Mouse (Mus musculus) frontal cortex, adult 2 months (tissue): ENCODE measurements around the gene Nr3c2. TPM values are rescaled to one million over a fixed set of nuclear protein-coding genes. Genes with fewer than 3 reads are reported as not detected.

Experiments
- DNase-seq, 2 experiments: peaks; one replicate each; pipeline ENCODE4 v3.0.0; 2022; ENCODE audit warnings: low spot score in 1 of 2; ENCODE audit errors: extremely low spot score in 1 of 2
- polyA plus RNA-seq: library from polyadenylated mRNA; depleted of rRNA; stranded (reverse); fragments of >200 nt; gene quantifications from 2 replicates; pipeline ENCODE4 v1.2.3, GENCODE M21; 2012

The Nr3c2 gene
- polyA plus RNA-seq, 1 experiment: 16.6 TPM

DNA sequence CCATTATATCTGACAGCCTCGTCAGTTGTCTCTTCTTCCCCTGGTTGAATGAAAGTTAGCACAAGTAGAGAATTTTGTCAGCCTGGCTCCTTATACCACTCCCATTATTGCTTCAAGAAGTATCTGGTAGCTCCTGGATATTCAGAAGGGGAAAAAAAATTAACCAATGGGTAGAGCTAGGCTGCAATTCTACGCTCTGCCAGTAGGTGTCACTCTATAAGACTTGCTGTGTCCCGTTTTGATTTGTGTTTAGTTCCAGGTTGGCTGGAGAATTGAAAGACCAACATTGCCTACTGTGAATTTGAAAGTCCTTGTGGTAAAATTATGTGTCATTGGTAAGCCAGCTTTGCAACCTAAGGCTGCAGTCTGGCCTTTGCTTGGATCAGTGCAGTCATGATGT is 255.3 kb downstream of the Nr3c2 start:
- DNase-seq: peak in 1 of 2 experiments; percentile 20

DNA sequence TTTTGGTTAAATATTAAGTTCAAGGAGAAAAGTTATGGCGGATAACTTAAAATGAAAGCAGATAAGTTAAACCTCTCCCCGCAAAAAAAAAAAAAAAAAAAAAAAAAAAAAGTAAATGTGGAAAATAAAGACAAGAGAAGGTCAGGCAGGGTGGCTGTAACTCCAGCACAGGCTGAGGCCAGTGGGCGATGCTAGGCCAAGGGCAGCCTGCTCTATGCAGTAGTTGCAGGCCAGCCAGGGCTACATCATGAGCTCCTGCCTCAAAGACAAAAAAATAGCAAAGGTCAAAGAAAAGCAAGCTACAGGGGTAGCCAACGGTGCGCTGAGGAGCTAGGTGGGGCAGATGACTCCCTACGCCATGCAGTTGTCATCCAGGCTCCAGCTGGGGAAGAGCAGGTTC is 270.1 kb downstream of the Nr3c2 start:
- DNase-seq: no peak

DNA sequence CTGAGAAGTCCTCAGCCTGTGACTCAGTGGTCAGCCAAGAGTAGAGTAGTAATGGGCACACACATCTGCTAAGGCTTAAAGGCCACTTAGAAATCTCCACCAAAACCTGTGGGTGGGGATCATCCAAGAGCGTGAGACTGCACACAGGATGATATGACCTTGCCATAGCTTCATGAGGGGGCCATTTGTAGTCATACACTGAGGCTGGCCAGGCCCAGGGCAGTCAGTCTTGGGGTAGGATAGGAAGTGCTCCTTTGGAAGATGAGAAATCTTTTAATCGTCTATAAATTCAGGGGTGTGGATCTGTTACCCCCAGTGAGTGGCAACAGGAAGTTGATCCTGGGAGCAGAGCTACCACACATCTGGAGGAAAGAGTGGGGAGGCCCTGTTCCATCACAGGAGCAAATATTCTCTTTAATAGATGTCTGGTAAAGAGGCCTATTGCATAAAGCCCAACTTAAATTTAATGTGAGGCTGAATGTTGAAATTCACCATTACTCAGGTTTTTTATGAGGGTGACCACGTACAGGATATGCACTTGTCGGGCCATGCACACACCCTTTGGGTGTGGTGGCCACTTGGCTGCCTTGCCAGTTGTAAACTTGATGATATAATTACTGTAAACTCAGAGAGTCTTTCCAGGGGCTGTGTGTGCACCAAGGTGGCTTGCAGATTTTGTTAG is 270.7 kb downstream of the Nr3c2 start:
- no peak for DNase-seq

DNA sequence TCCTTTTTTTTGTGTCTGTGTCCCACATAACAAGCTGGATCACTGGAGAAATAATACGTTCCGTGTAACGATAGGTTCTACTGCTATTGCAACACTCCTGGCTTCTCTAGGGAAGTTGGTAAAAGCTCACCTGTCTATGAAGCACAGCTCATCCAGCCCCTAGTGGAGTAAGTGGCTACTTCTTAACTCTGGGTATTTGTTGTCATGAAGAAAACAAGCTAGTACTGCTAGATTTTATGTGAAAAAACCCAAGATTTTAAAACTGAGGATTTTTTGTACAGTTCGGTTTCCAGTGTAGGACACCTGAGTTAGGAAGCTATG is 271.2 kb downstream of the Nr3c2 start:
- DNase-seq: no peak

DNA sequence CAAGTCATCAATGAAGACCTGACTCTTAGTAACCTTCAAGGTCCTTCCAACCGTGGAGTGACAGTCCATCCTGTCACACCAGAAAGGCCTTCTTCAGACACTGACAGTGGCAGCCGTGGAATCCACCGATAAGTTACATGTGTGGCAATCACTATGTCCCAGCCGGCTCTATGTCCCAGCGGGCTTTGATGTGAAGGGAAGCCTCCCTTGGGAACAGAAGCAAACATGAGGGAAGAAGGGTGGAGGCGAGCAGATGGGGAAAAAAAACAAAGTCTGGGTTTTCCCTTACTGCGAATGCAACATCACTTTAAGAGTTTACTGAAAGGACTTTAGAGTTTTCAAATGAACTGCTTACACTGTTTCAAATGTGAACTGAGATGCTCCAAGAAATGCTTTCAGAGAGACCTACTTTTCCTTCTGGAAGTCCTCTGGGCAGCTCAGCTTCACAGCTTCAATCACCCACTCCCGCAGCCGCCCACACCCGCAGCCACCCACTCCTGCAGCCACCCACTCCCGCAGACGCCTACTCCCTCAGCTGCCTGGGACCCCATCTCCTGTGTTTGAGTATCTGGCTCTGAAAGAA is 273.9 kb downstream of the Nr3c2 start:
- peak in 1 of 2 experiments; percentile 12 for DNase-seq

DNA sequence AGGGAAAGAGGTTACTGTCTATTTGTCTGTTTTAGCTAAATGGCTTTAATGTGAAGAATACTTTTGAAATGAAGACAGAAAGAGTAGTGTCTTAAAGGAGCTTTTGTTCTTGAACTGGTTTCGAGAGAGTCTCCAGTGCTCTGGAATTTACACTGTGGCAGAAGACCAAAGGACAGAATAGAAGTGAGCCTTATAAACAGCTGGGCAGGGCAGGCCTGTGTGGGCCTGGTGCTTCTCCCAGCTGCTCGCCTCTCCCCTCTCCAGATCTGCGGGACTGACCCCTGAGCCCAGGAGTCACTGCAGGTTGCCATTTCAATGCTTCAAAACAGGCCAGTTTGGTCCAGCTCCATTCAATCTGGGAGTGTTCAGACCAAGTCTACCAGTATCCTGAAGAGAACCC is 274.5 kb downstream of the Nr3c2 start:
- DNase-seq: no peak

DNA sequence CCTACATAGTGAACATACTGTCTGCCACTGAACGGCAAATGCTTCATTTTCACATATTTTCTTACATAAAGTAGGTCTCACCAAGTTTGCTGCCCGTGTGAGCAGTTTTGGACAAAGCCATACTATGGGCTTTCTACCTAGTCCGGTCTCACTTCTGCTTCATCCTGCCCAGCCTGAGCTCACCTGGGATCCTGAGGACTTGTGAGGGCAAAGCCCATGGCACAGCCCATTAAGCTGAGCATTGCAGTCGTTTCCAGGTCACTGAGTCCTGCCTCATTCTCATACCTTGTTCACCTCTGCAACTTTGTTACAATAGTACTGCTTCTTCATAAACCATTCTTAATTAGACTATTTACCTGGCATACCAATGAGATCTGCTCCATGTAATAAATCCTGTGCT is 276.2 kb downstream of the Nr3c2 start:
- no peak for DNase-seq

DNA sequence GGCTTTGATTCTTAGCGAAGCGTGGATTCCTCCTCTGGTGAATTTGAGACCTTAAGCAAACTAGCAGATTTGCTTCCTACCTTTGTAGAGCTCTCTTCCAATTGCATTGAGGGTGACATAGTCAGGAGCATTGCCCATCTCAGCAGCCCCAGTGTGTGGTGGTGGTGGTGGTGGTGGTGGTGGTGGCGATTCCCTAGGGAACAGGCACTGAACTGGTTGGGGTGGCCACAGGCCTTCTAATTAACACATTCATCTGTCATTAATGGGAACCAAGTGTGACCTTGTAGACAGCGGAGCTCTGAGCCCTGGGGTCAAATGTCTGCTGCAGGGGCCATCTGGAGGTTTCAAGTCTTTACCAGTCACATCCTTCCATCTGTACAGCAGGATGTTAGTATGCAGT is 277.1 kb downstream of the Nr3c2 start:
- no peak for DNase-seq

DNA sequence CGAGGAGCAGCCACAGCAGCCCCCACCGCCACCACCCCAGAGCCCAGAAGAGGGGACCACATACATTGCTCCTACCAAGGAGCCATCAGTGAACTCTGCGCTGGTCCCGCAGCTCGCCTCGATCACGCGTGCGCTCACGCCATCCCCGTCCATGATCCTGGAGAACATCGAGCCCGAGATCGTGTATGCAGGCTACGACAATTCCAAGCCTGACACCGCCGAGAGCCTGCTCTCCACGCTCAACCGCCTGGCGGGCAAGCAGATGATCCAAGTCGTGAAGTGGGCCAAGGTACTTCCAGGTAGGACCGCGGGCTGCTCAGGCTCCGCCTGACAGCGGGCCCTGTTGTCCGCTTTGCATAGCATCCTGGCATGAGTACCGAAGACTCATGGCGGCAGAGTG is 286.6 kb downstream of the Nr3c2 start:
- DNase-seq: no peak

DNA sequence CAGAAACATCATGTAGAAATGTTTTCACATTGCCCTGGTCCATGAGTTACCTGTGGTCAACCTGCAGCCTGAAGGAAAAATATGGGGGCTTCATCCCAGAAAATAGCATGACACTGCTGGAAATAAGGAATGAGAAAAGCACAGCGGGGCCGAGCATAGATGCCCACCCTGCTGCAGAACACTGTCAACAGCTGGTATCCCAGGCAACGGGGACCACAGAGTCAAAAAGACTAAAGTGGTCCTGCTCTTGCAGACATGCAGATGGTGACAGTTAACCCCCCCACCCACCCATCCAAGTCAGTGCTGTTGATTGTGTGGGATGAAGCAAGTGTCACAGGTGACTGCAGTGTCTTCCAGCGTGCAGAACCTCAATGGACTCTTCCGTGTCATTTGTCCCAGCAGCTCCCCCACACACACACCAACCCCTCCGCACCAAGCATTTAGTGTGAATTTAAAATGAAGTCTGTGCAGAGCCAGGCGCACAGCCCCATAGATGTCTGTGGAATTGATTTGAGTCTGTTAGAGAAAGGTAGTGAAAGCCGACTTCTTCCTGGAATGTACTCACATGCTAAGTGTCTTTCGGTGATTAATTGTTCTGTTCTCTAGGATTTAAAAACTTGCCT is 287.8 kb downstream of the Nr3c2 start:
- no peak for DNase-seq

DNA sequence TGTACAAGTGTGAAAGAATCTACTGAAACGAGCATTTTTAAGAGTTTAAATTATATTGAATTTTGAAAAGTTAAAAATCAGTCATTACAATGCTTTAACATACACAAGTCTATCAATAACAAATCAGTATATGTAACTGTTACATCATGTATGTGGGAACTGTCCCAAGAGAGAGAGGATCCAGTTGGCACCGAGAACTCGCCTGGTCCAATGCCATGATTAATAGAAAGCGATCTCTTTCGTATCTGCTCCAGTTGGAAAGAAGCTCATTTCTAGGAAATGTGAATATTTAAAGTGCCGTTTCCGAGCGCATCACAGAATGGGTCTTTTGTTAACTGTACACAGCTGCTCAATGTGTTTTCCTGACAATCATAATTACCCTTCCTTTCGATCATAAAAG is 288.5 kb downstream of the Nr3c2 start:
- DNase-seq: no peak

DNA sequence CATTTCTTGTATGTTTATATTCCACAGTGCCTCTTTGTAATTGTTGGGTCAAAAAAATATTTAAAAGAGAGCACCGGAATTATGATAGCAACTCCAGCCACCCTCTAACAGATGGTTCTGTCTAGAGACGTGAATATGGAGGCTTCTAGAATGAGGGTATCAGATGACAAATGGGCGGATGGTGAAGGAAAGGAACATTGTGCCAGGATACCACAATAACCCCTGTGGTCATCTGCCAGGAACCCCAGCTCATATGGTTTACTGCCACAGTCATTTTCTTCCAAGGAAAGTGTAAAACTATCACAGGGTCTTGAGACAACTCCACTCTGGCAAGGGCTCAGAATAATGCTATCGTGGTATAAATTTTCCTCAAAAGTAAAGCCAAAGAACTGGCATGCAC is 289.1 kb downstream of the Nr3c2 start:
- DNase-seq: no peak

DNA sequence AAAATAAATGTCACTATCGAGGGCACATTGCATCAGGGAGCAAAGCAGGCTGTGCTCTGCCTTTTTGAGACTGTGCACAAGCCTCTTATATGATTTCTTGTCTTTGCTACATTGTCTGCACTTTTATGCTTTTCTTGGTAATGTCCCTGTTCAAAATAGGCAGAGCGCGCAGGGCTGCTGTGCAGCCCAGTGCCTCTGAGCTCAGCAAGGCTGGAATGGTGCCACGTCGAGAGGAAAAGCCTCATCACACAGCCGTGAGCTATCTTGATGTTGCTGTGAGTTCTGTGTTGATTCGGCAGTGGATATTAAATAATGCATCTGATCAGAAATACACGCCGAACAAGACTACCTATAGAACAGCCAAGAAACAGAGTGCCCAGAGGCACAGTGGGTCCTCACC is 290.1 kb downstream of the Nr3c2 start:
- DNase-seq: peak in 1 of 2 experiments; percentile 56

DNA sequence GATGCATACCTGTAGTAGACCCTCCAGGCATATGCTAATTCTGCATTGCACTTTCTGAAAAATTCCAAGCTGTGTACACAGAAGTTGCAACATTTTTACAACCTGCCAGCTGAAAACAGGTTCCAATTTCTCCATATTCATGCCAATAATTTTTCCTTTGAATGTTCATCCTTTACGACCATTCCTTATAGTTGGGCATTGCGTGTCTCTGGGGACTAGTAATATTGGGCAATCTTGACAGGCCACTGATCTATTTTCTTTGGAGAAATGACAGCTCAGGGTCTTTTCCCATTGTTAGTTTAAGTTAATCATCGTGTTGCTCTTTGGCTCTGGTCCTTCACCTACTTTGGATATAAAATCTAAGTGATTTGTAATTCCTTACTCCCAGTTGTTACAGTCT is 291.2 kb downstream of the Nr3c2 start:
- no peak for DNase-seq

DNA sequence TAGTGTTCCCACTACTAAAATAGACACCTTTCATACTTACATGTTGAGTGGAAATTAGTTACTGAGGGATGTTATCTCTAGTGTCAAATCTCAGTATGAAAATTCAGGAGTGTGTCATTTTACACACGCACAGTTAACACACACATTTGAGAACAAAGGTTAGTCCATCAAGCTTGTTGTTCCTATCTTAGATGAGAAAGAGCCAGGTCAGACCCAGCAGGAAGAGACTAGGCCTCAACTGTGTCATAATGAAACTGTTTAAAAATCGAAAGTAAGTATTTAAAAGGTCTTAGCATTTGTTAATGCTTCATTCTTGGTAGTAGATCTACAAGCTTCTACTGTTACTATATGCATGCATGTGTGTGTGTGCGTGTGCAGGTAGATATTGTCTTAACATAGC is 310.1 kb downstream of the Nr3c2 start:
- no peak for DNase-seq

DNA sequence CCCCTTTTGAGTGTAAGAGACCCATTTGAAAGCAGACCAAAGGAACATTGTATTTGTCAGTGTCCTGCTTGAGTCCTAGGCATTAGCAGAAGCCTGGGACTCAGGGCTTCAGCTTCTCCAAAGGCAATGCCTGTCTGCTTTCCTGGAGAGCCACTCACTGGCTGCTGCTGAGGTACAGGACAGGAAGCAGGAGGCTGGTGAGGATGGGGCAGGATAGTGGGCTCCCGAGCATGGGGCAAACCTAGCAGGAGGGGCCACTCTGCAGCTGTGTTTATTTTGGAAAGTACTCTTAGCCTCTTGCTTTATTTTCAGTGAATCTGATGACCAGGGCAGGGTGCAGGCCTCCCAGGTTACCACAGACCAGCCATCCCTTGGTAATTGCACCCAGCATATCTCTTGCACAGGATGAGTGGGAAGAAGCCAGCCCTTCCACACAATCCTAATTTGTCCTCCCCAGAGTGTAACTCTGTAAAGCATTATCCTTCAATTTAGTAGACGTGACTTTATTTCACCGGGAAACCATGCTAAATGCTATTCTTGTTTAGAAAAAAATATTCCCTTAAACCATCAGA is 314.7 kb downstream of the Nr3c2 start:
- no peak for DNase-seq

DNA sequence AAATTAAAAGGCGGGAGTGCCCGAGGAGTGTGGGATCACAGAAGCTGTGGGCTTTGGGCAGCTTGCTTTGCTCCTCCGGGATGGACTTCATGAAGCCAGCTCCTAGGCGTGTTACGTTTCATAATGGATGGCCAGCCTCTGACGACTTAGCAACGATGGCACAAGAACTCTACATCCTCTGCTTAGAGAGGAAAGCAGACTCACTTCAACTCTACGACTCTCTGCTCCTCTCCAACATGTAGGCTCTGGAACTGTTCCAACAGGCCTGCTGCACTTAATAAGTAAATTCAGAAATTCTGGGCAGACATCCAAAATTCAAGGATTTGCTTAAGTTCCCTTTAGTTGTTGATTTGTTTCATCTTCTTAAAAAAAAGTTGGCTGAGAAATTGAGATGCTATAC is 315.4 kb downstream of the Nr3c2 start:
- DNase-seq: peak in 1 of 2 experiments; percentile 43

DNA sequence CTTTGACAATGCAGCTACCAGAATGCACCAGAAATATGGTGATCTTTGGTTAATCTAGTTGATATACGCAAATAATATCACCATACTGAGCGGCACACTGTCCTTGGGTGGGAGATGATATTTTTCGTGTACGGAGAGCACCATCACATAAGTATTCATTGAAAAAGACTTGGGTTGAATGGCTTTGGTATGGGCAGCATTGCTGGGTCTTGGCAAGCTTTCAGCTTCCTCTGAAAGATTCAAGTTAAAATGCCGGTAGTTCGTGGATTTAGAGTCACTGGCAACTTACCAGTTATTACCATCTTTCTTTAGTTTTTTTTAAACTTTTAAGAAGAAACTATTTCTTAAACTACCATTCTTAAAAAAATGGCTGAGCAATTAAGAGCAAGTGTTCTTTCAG is 315.9 kb downstream of the Nr3c2 start:
- no peak for DNase-seq

DNA sequence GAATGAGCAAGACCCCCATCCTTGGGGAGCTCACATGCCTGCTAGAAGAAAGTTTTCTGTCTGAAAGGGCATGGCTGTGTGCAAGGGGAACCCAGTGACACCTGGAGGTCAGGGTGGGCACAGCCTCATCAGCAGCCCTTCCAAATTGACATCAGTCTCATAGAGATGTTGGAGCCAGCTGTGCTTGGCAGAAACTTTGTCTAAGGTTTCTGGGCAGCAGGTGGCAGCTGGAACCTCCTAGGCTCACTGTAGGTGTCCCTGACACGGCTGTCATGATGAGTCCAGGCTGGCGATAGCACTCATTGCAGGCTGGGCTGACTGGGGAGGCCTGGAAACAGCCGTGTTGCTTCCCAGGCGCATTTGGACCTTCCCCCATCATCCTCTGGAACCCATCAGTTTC is 323.9 kb downstream of the Nr3c2 start:
- no peak for DNase-seq

DNA sequence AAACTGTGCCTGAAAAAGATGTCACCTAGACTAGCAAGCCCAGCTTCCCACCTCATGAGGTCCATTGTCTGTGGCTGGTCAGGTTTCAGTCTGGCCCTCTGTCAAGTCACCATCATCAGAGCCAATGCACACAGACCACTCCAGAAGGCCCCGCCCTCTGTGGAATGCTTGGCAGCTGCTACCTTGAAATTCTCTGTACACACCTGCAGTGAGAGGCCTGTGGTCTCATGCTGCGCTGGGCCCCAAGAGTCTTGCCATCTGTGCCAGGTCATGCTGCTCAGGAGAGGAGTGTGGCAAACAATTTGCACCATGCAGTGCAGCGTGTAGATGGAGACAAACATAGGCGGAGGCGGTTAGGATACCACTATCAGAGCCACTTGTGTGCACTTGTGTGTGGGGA is 328.5 kb downstream of the Nr3c2 start:
- no peak for DNase-seq

DNA sequence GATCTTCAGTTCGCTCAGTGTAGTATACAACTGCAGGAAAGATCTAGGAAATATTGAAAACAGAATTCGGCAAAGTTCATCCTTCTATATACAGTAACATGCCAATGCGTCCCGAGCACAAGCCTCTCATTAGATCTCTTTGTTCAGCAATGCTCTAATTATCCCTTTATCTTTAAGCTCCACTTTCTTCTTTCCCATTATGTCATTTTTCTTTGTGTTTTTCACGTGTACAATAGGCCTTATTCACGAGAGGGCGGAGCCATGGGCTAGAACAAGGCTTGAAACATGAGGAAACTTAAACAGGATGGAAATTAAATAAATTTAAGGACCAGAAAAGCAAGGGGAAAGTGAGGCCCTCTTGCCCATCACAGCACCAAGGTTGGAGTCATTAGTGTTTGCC is 329.4 kb downstream of the Nr3c2 start:
- no peak for DNase-seq

DNA sequence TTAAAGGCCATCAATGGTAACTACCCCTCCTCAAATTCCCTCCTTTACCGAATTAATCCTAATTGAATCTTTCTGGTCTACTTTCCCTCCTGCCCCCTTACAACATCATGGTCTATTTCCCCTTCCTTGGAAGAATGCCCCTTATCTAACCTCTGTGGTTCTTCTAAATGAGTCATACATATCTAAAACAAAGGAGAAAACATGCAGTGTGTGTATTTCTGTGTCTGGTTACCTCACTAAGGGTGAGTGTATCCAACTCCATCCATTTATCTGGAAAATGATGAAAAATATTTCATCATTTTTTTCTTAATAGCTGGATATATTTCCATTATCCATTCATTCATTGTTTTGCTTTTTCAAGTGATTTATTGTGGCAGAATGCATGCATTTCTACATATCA is 332.0 kb downstream of the Nr3c2 start:
- DNase-seq: no peak
